Mouse (Mus musculus) testis, adult 2 months (tissue): ENCODE data around the gene Fbxl13.

ENCODE experiments used
- CTCF ChIP-seq: fragments of 200-500 bp; IDR thresholded peaks from 2 replicates; pipeline ENCODE4 v1.5.1; 2012; ENCODE audit warnings: low read depth, mild to moderate bottlenecking, inconsistent platforms, low read length, moderate library complexity; ENCODE audit not compliant: control insufficient read depth, insufficient read depth, insufficient replicate concordance
- POLR2A ChIP-seq: fragments of 200-500 bp; IDR thresholded peaks from 2 replicates; pipeline ENCODE4 v1.6.1; 2012; ENCODE audit warnings: low read depth, mild to moderate bottlenecking, inconsistent platforms, low read length, moderate library complexity; ENCODE audit not compliant: control insufficient read depth

DNA sequence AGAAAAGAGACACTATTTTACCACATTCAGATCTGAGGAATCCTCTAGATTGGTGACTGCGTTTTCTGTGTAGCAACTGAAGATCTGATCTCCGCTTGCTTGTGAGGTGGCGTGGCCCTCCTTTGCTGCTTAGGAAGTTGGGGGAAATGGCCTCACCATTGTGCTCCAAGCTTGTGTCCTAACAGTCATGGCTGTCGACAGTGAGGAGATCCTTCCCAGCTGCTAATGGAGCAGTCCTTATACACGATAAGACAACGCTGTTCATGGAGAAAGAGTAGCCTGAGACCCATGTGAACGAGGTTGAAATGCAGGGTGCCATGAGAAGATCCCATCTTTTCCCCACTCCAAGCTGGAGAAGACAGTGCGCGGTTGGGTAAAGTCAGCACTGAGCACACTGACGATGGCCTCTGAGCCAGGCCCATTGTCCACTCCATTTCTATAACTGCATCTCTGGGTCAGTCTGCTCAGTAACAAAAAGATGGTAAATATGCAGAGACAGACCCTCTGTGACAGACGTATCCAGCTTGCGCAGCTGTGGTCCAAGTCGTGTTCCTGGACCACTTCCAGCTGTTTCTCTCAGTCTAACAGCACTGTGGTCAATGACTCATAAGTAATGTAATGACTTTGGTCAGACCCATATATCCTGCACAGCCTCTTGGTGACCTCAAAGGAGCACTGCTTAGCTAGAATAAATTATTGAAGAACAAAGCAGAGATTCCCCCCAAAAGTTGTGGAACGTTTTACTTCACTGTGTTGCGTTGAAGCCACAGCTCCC, 117.2 kb downstream of the Fbxl13 start:
- no peak for TF ChIP-seq CTCF
- no peak for TF ChIP-seq POLR2A
